Mouse (Mus musculus) megakaryocyte, embryonic 14.5 days (primary cell): Measurements from ENCODE around the gene Susd3.

ENCODE experiments used
- FLI1 ChIP-seq: IDR thresholded peaks from 2 replicates; pipeline ENCODE4 v1.6.1; 2012; ENCODE audit warnings: low read length, inconsistent platforms, mixed read lengths
- GATA1 ChIP-seq: IDR thresholded peaks from 3 replicates; pipeline ENCODE4 v1.6.1; 2012; ENCODE audit warnings: mixed read lengths, low read length, inconsistent platforms, borderline replicate concordance

DNA sequence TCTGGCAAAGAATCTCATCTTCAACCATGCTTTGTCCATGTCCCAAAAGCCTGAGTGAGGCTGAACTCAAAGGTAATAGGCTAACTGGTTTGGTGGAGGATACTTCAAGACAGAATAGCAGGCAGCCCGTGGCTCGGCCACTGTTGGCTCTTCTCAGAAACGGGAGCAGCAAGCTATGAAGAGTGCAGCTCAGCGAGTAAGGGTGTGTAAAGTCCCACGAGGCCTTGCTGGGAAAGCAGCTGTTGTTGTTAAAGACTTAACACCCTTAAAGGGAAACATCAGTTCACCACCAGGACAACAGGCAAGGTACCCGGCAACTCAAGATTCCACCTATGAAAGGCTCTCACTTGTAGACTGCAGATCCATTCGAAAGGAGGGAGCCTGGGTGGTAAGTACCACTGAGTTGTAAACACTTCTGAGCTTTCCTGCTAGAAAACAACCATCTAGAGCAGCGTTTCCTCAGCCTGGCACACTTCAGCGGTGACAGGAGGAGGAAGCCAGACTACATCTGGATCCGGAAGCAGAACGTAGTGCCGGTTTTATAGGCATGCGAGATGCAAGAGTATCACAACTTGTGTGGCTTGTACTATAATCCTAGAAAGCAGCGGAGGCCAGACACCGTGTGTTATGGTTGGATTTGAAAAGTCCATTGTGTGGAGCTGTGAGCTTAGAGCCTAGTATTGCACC, 11.7 kb upstream of the Susd3 start:
- TF ChIP-seq GATA1 (no peak), FLI1 (no peak)
